Mouse (Mus musculus): ENCODE measurements around the gene Dchs2. TPM values are rescaled to one million over a fixed set of nuclear protein-coding genes. Genes with fewer than 3 reads are reported as not detected.

The Dchs2 gene
- polyA plus RNA-seq, 1 experiment = 0.02 TPM

DNA sequence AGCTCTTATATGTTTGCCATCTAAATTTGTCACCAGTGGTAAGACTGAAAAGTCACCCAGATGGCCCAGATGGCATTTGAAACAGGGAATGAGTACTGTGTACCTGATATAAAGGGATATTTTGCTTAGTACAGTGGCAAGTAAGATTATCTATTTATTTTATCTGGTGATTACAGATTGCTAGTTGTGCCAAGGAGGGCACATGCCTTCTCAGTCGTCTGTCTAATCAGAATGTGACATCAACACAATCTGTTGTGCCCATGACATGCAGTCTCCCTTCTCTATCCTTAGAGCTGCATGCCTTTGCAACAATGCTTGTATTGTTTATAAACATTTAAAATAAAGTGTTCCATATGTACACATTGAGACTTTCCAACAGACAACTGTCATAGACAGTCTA, 64.7 kb downstream of the Dchs2 start:
- Histone ChIP-seq H3K36me3 (ENCODE audit: control insufficient read depth, insufficient read depth) (no peaks in the 10 kb centered on the region), H3K27me3 (ENCODE audit: control insufficient read depth, insufficient read depth, insufficient read length) (no peaks in the 10 kb centered on the region), H3K79me3 (ENCODE audit: low read depth) (no peaks in the 10 kb centered on the region), H3K4me3 (ENCODE audit: insufficient read depth, poor library complexity, severe bottlenecking) (no peak overlapping the region), H3ac (ENCODE audit: control insufficient read depth, insufficient read length, low read depth) (no peak overlapping the region), H3K79me2 (ENCODE audit: control insufficient read depth, insufficient read depth) (no peaks in the 10 kb centered on the region)
- TF ChIP-seq MYOD1 (IDR thresholded peaks at IDR 0.05; ENCODE audit: control insufficient read depth, insufficient read length, low read depth) (no peak), CEBPB (IDR thresholded peaks at IDR 0.05; ENCODE audit: low read depth) (no peak), FOSL1 (IDR thresholded peaks at IDR 0.05; ENCODE audit: insufficient read depth, low read length, poor library complexity, severe bottlenecking) (no peak), CTCF (IDR thresholded peaks at IDR 0.05; ENCODE audit: control insufficient read depth, insufficient read depth, insufficient read length) (no peak), USF1 (IDR thresholded peaks at IDR 0.05; ENCODE audit: low read depth) (no peak), MYOG (IDR thresholded peaks at IDR 0.05; ENCODE audit: control insufficient read depth, extremely low read depth, insufficient read length) (no peak)

DNA sequence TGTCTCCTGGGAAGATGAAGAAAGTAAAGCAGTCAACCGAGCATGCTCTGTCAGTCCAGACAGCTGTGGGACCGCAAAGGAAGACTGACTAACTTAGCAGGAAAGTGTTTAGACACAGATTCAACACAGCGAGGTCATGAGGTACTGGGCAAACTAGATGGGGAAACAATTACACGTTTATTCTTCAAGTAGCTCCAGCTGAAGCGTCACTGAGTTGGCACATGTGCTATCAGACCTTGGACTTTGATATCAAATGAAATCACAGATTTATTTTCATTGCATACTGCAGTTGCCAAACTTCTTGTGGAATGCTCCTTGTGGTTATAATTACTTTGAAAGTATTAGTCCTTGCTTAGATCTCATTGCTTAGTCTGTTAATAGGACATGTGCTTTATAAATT, 67.2 kb downstream of the Dchs2 start:
- TF ChIP-seq MYOD1 (IDR thresholded peaks at IDR 0.05; ENCODE audit: control insufficient read depth, insufficient read length, low read depth) = no peak
- no peak for TF ChIP-seq MYOG (IDR thresholded peaks at IDR 0.05; ENCODE audit: control insufficient read depth, extremely low read depth, insufficient read length)
- TF ChIP-seq CEBPB (IDR thresholded peaks at IDR 0.05; ENCODE audit: low read depth) = no peak
- no peak for TF ChIP-seq FOSL1 (IDR thresholded peaks at IDR 0.05; ENCODE audit: insufficient read depth, low read length, poor library complexity, severe bottlenecking)
- no peak for TF ChIP-seq USF1 (IDR thresholded peaks at IDR 0.05; ENCODE audit: low read depth)
- TF ChIP-seq MAX (IDR thresholded peaks at IDR 0.05) = no peak
- no peak for TF ChIP-seq CTCF (IDR thresholded peaks at IDR 0.05; ENCODE audit: control insufficient read depth, insufficient read depth, insufficient read length)
- H3ac ChIP-seq (ENCODE audit: control insufficient read depth, insufficient read length, low read depth) = no peak overlapping the region

DNA sequence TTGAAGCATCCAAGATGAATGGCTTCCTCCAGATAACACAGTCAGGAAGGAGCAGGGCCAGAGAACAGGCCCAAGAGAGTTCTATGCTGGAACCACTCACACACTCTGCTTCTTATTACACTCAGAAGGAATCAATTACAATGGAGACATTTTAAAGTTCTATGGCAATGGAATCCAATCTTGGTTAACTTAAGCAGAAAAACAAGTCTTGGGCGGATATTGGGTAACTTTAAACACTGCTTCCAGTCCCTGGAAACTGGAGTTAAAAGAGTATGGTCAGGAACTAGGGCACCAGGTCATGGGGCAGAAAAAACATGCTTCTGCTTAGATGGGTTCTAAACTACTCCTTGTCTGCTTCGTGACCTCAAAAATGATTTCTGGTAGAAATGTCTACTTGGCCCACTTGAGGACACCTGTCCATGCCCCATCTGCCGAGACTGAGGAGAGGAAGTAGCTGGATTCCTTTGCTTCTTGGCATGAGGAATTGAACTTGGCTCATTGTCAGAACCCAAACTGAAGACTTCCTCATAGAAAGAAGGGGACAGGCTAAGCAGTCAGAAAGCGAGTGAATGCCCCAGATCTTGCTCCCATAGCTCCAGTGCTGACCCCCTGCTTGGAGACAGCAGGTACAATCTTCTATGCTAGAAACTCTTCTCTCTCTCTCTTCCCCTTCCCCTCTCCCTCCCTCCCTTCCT, 73.7 kb downstream of the Dchs2 start:
- Histone ChIP-seq H3K79me2 (ENCODE audit: control insufficient read depth, insufficient read depth) (no peaks in the 10 kb centered on the region), H3K27me3 (ENCODE audit: control insufficient read depth, insufficient read depth, insufficient read length) (no peaks in the 10 kb centered on the region), H3ac (ENCODE audit: control insufficient read depth, insufficient read length, low read depth) (no peak overlapping the region), H3K79me3 (ENCODE audit: low read depth) (no peaks in the 10 kb centered on the region), H3K36me3 (ENCODE audit: control insufficient read depth, insufficient read depth) (no peaks in the 10 kb centered on the region), H3K4me3 (ENCODE audit: insufficient read depth, poor library complexity, severe bottlenecking) (no peak overlapping the region)
- TF ChIP-seq FOSL1 (IDR thresholded peaks at IDR 0.05; ENCODE audit: insufficient read depth, low read length, poor library complexity, severe bottlenecking) = no peak
- no peak for TF ChIP-seq USF1 (IDR thresholded peaks at IDR 0.05; ENCODE audit: low read depth)
- no peak for TF ChIP-seq MYOD1 (IDR thresholded peaks at IDR 0.05; ENCODE audit: control insufficient read depth, insufficient read length, low read depth)
- TF ChIP-seq MYOG (IDR thresholded peaks at IDR 0.05; ENCODE audit: control insufficient read depth, extremely low read depth, insufficient read length) = no peak
- TF ChIP-seq MAX (IDR thresholded peaks at IDR 0.05) = no peak
- no peak for TF ChIP-seq CEBPB (IDR thresholded peaks at IDR 0.05; ENCODE audit: low read depth)
- TF ChIP-seq CTCF (IDR thresholded peaks at IDR 0.05; ENCODE audit: control insufficient read depth, insufficient read depth, insufficient read length) = no peak

More for the DNA sequence above, 67.2 kb downstream of the Dchs2 start:
- H3K79me3 ChIP-seq (ENCODE audit: low read depth) = no peaks in the 10 kb centered on the region
- H3K36me3 ChIP-seq (ENCODE audit: control insufficient read depth, insufficient read depth) = no peaks in the 10 kb centered on the region
- H3K4me3 ChIP-seq (ENCODE audit: insufficient read depth, poor library complexity, severe bottlenecking) = no peak overlapping the region
- no peaks in the 10 kb centered on the region for H3K79me2 ChIP-seq (ENCODE audit: control insufficient read depth, insufficient read depth)
- H3K27me3 ChIP-seq (ENCODE audit: control insufficient read depth, insufficient read depth, insufficient read length) = no peaks in the 10 kb centered on the region

DNA sequence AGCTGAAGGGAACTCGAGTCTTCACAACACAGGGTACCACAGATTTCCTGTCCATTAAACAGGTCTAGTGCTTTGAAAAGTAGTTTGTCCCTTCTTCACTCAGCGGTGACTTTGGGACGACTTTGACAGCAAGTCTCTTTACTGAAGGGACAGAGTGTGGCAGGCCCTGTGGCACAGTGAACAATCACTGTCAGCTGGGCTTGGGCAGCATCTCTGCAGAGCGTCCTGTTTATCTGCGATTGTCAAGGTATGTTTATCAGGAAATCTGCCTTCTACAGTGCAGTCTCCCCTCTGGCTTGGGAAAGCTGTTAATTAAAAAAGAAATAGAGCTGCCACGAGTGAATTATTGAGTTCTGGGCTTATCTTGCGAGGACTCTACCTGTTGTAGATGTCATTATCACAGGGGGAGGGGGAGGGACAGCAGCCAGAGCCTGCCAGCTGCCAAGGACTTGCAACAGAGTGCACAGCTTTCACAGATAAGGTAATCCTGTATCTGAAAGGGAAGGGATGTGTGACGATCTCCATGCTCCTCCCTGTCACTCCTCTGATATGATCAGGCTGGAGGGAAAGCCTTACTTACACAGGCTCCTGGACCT, 77.4 kb downstream of the Dchs2 start:
- Histone ChIP-seq H3K4me3 (ENCODE audit: insufficient read depth, poor library complexity, severe bottlenecking) (no peak overlapping the region), H3K27me3 (ENCODE audit: control insufficient read depth, insufficient read depth, insufficient read length) (peaks cover 4% of the 10 kb centered on the region), H3ac (ENCODE audit: control insufficient read depth, insufficient read length, low read depth) (no peak overlapping the region), H3K79me2 (ENCODE audit: control insufficient read depth, insufficient read depth) (no peaks in the 10 kb centered on the region), H3K36me3 (ENCODE audit: control insufficient read depth, insufficient read depth) (no peaks in the 10 kb centered on the region), H3K79me3 (ENCODE audit: low read depth) (no peaks in the 10 kb centered on the region)
- TF ChIP-seq FOSL1 (IDR thresholded peaks at IDR 0.05; ENCODE audit: insufficient read depth, low read length, poor library complexity, severe bottlenecking) = no peak
- no peak for TF ChIP-seq CEBPB (IDR thresholded peaks at IDR 0.05; ENCODE audit: low read depth)
- TF ChIP-seq MYOG (IDR thresholded peaks at IDR 0.05; ENCODE audit: control insufficient read depth, extremely low read depth, insufficient read length) = no peak
- no peak for TF ChIP-seq MAX (IDR thresholded peaks at IDR 0.05)
- TF ChIP-seq USF1 (IDR thresholded peaks at IDR 0.05; ENCODE audit: low read depth) = no peak
- TF ChIP-seq MYOD1 (IDR thresholded peaks at IDR 0.05; ENCODE audit: control insufficient read depth, insufficient read length, low read depth) = no peak
- no peak for TF ChIP-seq CTCF (IDR thresholded peaks at IDR 0.05; ENCODE audit: control insufficient read depth, insufficient read depth, insufficient read length)

DNA sequence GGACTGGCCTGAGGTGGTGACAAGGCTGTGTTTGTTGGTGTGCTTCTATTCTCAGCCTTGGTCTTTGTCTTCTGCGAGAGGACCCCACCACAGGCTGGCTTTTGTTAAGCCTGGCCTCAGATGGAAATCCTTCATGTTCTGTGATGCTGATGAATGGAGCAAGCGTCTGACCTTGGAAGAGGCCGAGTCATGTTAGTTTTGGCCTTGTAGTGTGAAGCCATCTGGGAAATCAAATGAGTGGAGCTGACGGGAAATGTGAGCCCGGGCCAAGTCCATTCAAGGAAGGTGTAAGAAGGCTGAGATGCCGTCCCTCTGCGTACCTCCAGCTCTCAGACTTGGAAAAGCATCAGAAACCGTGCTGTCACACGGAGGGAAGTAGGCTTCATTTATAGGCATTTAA, 81.9 kb downstream of the Dchs2 start:
- H3K79me2 ChIP-seq (ENCODE audit: control insufficient read depth, insufficient read depth) = no peaks in the 10 kb centered on the region
- TF ChIP-seq MYOD1 (IDR thresholded peaks at IDR 0.05; ENCODE audit: control insufficient read depth, insufficient read length, low read depth) (no peak), MAX (IDR thresholded peaks at IDR 0.05) (no peak), MYOG (IDR thresholded peaks at IDR 0.05; ENCODE audit: control insufficient read depth, extremely low read depth, insufficient read length) (no peak), FOSL1 (IDR thresholded peaks at IDR 0.05; ENCODE audit: insufficient read depth, low read length, poor library complexity, severe bottlenecking) (no peak), CEBPB (IDR thresholded peaks at IDR 0.05; ENCODE audit: low read depth) (no peak), CTCF (IDR thresholded peaks at IDR 0.05; ENCODE audit: control insufficient read depth, insufficient read depth, insufficient read length) (no peak), USF1 (IDR thresholded peaks at IDR 0.05; ENCODE audit: low read depth) (no peak)
- no peak overlapping the region for H3K4me3 ChIP-seq (ENCODE audit: insufficient read depth, poor library complexity, severe bottlenecking)
- H3K79me3 ChIP-seq (ENCODE audit: low read depth) = no peaks in the 10 kb centered on the region
- H3ac ChIP-seq (ENCODE audit: control insufficient read depth, insufficient read length, low read depth) = no peak overlapping the region
- peaks cover 4% of the 10 kb centered on the region for H3K27me3 ChIP-seq (ENCODE audit: control insufficient read depth, insufficient read depth, insufficient read length)
- no peaks in the 10 kb centered on the region for H3K36me3 ChIP-seq (ENCODE audit: control insufficient read depth, insufficient read depth)

Data from C2C12 (cell line).